Mouse (Mus musculus): ENCODE results near the gene St7. TPM values are rescaled to one million over a fixed set of nuclear protein-coding genes. Genes with fewer than 3 reads are reported as not detected.
A peak's percentile ranks its signal among the peaks of the same experiment; 100 is the strongest.

The St7 gene
- polyA plus RNA-seq, 1 experiment from 2014 or later: 54.5 TPM

DNA sequence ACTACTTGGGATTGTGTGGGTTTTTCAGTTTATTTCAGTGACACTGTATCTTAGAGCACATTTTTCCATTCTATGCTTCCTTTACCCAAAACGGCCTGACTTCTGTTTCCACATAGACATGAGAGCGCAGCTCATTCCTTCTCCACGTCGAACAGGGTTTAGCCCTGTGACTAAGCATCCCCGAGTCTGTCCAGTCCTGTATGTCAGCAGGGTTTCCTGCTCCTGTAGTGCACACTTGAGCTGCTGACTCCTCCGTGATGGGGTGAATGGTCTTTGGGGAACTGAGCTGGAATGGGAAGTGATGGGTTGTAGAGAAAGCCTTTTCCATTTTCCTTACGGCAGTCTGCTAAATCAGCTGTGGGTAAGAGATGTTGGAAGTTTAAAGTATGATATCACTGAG lies 182.9 kb downstream of the St7 start:
- Histone ChIP-seq H3K4me2 (replicated peaks) (no peak overlapping the region), H3K27me3 (ENCODE audit: control insufficient read depth, insufficient read depth, low read length) (no peaks in the 10 kb centered on the region), H3K27ac (peak overlapping the region; percentile 63), H3K9ac (no peak overlapping the region; the same call in 1 of the 2 replicates), H3K9me3 (ENCODE audit: control insufficient read depth, low read length) (no peaks in the 10 kb centered on the region), H3K4me3 (replicated peaks; ENCODE audit: low read length) (no peak overlapping the region), H3K4me1 (replicated peaks; ENCODE audit: control insufficient read depth, insufficient read depth, low read length) (peaks cover 10% of the 10 kb centered on the region; the same call in 1 of the 2 replicates), H3K36me3 (replicated peaks; ENCODE audit: control insufficient read depth, insufficient read depth) (peaks cover 30% of the 10 kb centered on the region)
- no peak for DNase-seq (ENCODE audit: low spot score)
- WGBS: 60% methylated on average over 7 of the region's 7 CpGs
- no peak for ATAC-seq (ENCODE audit: low FRiP score)

DNA sequence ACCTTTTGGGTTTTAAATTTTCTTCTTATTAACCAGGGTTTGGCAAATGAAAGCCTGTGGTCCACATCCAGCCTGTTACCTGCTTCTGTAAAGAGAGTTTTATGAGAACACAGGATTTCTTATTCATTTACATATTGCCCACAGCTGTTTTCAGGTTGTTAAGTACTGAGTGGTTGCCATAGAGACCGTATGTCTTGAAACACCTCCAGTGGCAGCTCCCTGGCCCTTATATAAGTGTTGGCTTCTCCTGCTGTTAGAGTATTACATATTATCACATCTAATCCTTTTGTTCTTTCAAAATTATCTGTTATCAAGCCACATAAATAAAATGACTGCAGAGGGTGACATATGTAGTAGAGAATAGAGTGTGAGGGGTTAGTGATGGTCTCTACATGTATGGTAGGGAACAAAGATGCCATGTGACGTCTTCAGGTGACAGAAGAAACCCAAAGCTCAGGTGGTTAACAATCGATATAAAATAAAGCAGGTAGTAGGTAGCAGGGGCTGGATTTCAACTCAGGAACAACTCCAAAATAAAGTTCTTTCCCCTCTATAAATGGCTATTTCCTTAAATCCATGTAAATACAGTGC lies 183.4 kb downstream of the St7 start:
- Histone ChIP-seq H3K9ac (no peak overlapping the region), H3K9me3 (ENCODE audit: control insufficient read depth, low read length) (no peaks in the 10 kb centered on the region), H3K4me2 (replicated peaks) (no peak overlapping the region), H3K36me3 (replicated peaks; ENCODE audit: control insufficient read depth, insufficient read depth) (peaks cover 27% of the 10 kb centered on the region), H3K27me3 (ENCODE audit: control insufficient read depth, insufficient read depth, low read length) (no peaks in the 10 kb centered on the region), H3K27ac (peak overlapping the region; percentile 63), H3K4me3 (replicated peaks; ENCODE audit: low read length) (no peak overlapping the region), H3K4me1 (replicated peaks; ENCODE audit: control insufficient read depth, insufficient read depth, low read length) (peaks cover 10% of the 10 kb centered on the region; the same call in 1 of the 2 replicates)
- ATAC-seq (ENCODE audit: low FRiP score) (peak; percentile 71), DNase-seq (ENCODE audit: low spot score) (no peak)
- WGBS: 82% methylated on average over 3 of the region's 3 CpGs

DNA sequence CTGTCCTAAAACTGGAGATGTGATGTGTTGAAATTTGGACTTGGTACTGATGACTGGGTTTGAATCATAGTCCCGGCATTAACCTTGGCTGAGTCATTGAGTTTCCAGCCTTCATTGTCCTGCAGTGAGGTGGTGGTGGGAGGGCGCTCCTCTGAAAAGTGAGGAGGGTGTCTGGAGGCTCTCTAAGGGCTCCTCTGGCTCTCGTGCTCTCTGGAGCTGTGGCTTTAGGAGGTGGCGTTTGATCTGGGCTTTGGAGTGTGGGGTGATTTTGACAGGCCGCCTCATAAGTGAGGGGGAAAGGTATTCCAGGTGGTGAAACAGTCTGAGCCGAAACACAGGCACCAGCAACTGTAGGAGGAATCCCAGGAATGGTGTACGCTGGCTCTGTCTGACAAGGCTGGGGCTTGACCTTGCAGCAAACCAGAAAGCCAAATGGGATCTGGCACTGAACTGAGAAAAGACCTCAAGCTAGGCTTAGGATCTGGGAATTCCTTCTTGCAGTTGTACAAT lies 184.0 kb downstream of the St7 start:
- H3K27ac ChIP-seq: peak overlapping the region; percentile 6
- no peak for DNase-seq (ENCODE audit: low spot score)
- no peaks in the 10 kb centered on the region for H3K9me3 ChIP-seq (ENCODE audit: control insufficient read depth, low read length)
- ATAC-seq (ENCODE audit: low FRiP score): no peak
- H3K36me3 ChIP-seq (replicated peaks; ENCODE audit: control insufficient read depth, insufficient read depth): peaks cover 21% of the 10 kb centered on the region
- no peak overlapping the region for H3K4me2 ChIP-seq (replicated peaks)
- peaks cover 10% of the 10 kb centered on the region; the same call in 1 of the 2 replicates for H3K4me1 ChIP-seq (replicated peaks; ENCODE audit: control insufficient read depth, insufficient read depth, low read length)
- 84% methylated on average over 7 of the region's 7 CpGs for WGBS
- no peak overlapping the region for H3K9ac ChIP-seq
- no peak overlapping the region for H3K4me3 ChIP-seq (replicated peaks; ENCODE audit: low read length)
- no peaks in the 10 kb centered on the region for H3K27me3 ChIP-seq (ENCODE audit: control insufficient read depth, insufficient read depth, low read length)

DNA sequence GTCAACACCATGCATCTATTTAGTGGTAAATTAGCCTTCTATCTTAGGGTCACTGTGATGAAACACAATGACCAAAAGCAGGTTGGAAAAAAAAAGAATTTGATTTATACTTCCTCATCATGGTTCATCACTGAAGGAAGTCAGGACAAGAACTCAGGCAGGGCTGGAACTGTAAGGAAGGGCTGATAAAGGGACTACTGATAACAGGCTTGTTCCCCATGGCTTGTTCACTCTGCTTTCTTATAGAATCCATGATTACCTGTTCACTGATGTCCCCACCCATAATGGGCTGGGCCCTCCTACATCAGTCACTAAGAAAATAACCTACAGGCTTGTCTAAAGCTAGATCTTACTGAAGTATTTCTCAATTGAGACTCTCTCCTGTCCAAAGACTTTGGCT lies 190.2 kb downstream of the St7 start:
- no peaks in the 10 kb centered on the region for H3K27me3 ChIP-seq (ENCODE audit: control insufficient read depth, insufficient read depth, low read length)
- no peaks in the 10 kb centered on the region for H3K4me1 ChIP-seq (replicated peaks; ENCODE audit: control insufficient read depth, insufficient read depth, low read length)
- H3K9ac ChIP-seq: no peak overlapping the region
- no peaks in the 10 kb centered on the region for H3K9me3 ChIP-seq (ENCODE audit: control insufficient read depth, low read length)
- H3K4me2 ChIP-seq (replicated peaks): no peak overlapping the region
- no peak overlapping the region for H3K27ac ChIP-seq
- no peak for ATAC-seq (ENCODE audit: low FRiP score)
- H3K36me3 ChIP-seq (replicated peaks; ENCODE audit: control insufficient read depth, insufficient read depth): peaks cover 36% of the 10 kb centered on the region
- no peak overlapping the region for H3K4me3 ChIP-seq (replicated peaks; ENCODE audit: low read length)
- no peak for DNase-seq (ENCODE audit: low spot score)

DNA sequence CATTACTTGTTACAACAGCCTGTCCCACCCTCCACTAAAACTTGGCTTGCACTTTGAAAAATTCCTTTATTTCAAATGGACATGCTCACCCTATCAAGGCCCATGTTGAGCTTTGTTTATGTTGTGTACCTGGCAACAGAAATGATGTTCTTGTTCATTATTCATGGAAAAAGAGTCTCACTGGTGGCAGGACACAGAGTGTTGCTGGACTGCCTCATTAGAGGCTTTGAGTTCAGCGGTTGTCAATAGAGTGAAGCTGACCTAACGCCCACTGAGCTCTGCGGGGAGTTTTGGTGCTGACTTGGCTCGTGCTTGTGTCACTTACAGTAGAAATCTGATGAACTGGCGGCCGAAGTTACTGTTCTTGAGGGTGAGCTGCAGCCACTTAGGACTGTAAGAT lies 195.0 kb downstream of the St7 start:
- ATAC-seq (ENCODE audit: low FRiP score) (no peak), DNase-seq (ENCODE audit: low spot score) (no peak)

DNA sequence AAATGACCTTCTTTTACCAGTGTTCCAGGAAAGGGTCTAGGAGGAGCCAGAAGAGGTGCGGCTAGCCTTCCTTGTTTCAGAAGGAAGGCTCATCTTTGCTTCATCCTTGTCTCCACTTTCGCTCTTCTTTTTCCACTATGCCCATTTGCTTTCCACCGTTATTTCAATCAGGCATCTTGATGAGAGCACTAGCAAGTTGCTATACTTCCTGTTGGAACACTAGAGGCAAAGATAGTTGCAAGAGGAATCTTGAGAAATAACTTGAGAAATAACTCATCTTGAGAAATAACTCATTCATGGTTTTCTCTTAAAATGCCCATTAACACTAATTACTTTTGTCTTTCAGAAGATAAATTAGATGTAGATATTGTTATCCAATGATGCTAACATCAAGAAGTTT lies 202.8 kb downstream of the St7 start:
- ATAC-seq (ENCODE audit: low FRiP score): no peak

More for the DNA sequence above, 195.0 kb downstream of the St7 start:
- 80% methylated on average over 6 of the region's 6 CpGs for WGBS
- H3K27ac ChIP-seq: no peak overlapping the region
- no peaks in the 10 kb centered on the region for H3K4me1 ChIP-seq (replicated peaks; ENCODE audit: control insufficient read depth, insufficient read depth, low read length)
- H3K36me3 ChIP-seq (replicated peaks; ENCODE audit: control insufficient read depth, insufficient read depth): peaks cover 39% of the 10 kb centered on the region
- no peak overlapping the region for H3K4me3 ChIP-seq (replicated peaks; ENCODE audit: low read length)
- H3K9me3 ChIP-seq (ENCODE audit: control insufficient read depth, low read length): no peaks in the 10 kb centered on the region
- no peaks in the 10 kb centered on the region for H3K27me3 ChIP-seq (ENCODE audit: control insufficient read depth, insufficient read depth, low read length)
- no peak overlapping the region for H3K9ac ChIP-seq
- no peak overlapping the region for H3K4me2 ChIP-seq (replicated peaks)

DNA sequence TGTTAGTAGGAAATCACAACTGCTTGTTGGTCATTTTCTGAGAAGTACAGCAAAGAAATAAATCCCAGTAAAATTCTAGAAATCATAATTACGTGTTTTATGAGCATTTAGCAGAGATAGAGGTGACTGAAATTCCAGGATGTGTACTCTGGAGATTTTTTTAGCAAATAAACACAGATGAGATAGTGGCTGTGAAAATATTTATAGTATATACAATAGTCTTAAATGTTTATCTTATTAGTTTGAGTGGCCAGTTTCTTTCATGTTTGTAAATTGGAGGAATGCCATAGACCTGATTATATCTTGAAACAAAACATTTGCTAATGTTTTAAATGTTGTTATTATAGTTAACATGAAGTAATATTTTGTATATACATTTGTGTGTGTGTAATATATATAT lies 205.8 kb downstream of the St7 start:
- no peak for ATAC-seq (ENCODE audit: low FRiP score)
- Histone ChIP-seq H3K4me1 (replicated peaks; ENCODE audit: control insufficient read depth, insufficient read depth, low read length) (no peaks in the 10 kb centered on the region), H3K9me3 (ENCODE audit: control insufficient read depth, low read length) (no peaks in the 10 kb centered on the region), H3K27me3 (ENCODE audit: control insufficient read depth, insufficient read depth, low read length) (no peaks in the 10 kb centered on the region), H3K27ac (no peak overlapping the region), H3K4me3 (replicated peaks; ENCODE audit: low read length) (no peak overlapping the region), H3K9ac (no peak overlapping the region), H3K36me3 (replicated peaks; ENCODE audit: control insufficient read depth, insufficient read depth) (peaks cover 9% of the 10 kb centered on the region), H3K4me2 (replicated peaks) (no peak overlapping the region)
- no peak for DNase-seq (ENCODE audit: low spot score)
- WGBS: 92% methylated on average over 1 of the region's 1 CpGs

More for the DNA sequence above, 202.8 kb downstream of the St7 start:
- no peak overlapping the region for H3K27ac ChIP-seq
- no peak overlapping the region for H3K9ac ChIP-seq
- no peak overlapping the region for H3K4me2 ChIP-seq (replicated peaks)
- H3K9me3 ChIP-seq (ENCODE audit: control insufficient read depth, low read length): no peaks in the 10 kb centered on the region
- no peak for DNase-seq (ENCODE audit: low spot score)
- H3K27me3 ChIP-seq (ENCODE audit: control insufficient read depth, insufficient read depth, low read length): no peaks in the 10 kb centered on the region
- no peaks in the 10 kb centered on the region for H3K4me1 ChIP-seq (replicated peaks; ENCODE audit: control insufficient read depth, insufficient read depth, low read length)
- WGBS: 99% methylated on average over 3 of the region's 3 CpGs
- no peak overlapping the region for H3K4me3 ChIP-seq (replicated peaks; ENCODE audit: low read length)
- peaks cover 5% of the 10 kb centered on the region; the same call in 1 of the 2 replicates for H3K36me3 ChIP-seq (replicated peaks; ENCODE audit: control insufficient read depth, insufficient read depth)

DNA sequence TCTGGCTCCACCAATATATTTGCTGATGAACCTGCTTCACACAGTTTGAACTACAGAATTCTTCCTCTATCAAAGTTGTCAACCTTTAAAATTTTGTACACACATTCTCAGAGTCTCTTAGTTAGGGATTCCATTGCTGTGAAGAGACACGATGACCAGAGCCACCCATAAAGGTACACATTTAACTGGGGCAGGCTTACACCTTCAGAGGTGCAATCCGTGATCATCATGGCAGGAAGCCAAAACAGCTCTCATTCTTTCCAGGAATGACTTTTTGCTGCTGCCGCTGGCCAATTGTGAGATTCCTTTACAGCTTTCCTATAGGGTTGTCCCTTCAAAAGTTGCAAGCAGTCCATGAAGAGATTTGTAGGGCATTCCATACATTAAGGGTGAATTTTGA lies 210.6 kb downstream of the St7 start:
- no peak overlapping the region for H3K27ac ChIP-seq
- ATAC-seq (ENCODE audit: low FRiP score) (no peak), DNase-seq (ENCODE audit: low spot score) (no peak)
- peaks cover 12% of the 10 kb centered on the region for H3K36me3 ChIP-seq (replicated peaks; ENCODE audit: control insufficient read depth, insufficient read depth)
- H3K9ac ChIP-seq: no peak overlapping the region
- H3K4me1 ChIP-seq (replicated peaks; ENCODE audit: control insufficient read depth, insufficient read depth, low read length): peaks cover 4% of the 10 kb centered on the region; the same call in 1 of the 2 replicates
- H3K9me3 ChIP-seq (ENCODE audit: control insufficient read depth, low read length): no peaks in the 10 kb centered on the region
- whole genome bisulfite sequencing: 78% methylated on average over 3 of the region's 3 CpGs
- no peaks in the 10 kb centered on the region for H3K27me3 ChIP-seq (ENCODE audit: control insufficient read depth, insufficient read depth, low read length)
- no peak overlapping the region for H3K4me3 ChIP-seq (replicated peaks; ENCODE audit: low read length)
- H3K4me2 ChIP-seq (replicated peaks): no peak overlapping the region

DNA sequence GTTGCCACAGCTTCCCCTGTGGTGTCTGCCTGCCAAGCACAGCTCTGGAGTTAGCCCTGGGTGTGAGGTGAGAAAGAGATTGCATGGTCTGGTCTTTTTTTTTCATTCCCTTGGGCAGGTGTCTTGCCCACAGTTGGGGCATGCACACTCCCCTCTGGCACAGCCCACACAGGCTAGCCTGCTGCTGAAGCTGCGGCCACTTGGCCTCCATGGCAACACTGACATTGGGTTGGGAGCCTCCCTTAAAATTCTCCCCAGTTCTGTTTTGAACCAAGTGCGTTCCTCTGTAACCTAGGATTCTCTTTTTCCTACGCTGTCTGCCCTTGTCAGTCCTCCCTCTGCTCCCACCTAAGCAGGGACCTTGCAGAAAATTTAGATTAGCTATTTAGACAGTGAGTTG lies 213.0 kb downstream of the St7 start:
- H3K27ac ChIP-seq: 0 out of 2 replicates have a peak overlapping the region, but pooled peaks have one; percentile 26
- H3K36me3 ChIP-seq (replicated peaks; ENCODE audit: control insufficient read depth, insufficient read depth): peaks cover 24% of the 10 kb centered on the region
- H3K27me3 ChIP-seq (ENCODE audit: control insufficient read depth, insufficient read depth, low read length): no peaks in the 10 kb centered on the region
- H3K4me2 ChIP-seq (replicated peaks): no peak overlapping the region
- no peak overlapping the region for H3K9ac ChIP-seq
- 29% methylated on average over 3 of the region's 3 CpGs for WGBS
- no peak for DNase-seq (ENCODE audit: low spot score)
- H3K9me3 ChIP-seq (ENCODE audit: control insufficient read depth, low read length): no peaks in the 10 kb centered on the region
- H3K4me3 ChIP-seq (replicated peaks; ENCODE audit: low read length): no peak overlapping the region
- H3K4me1 ChIP-seq (replicated peaks; ENCODE audit: control insufficient read depth, insufficient read depth, low read length): peaks cover 4% of the 10 kb centered on the region; the same call in 1 of the 2 replicates
- peak; percentile 25; the same call in 1 of the 2 replicates for ATAC-seq (ENCODE audit: low FRiP score)

Data from hindbrain, embryonic 14.5 days (tissue).